Mouse (Mus musculus) cerebellum, adult (tissue): Measurements from ENCODE around the gene Gm20867.
"Not testable (repeated sequence)": the region's sequence is repeated elsewhere in the genome, so short reads cannot be mapped to it uniquely, and the experiment has no call there.

Experiments
- ATAC-seq: cut with Nextera tagmentation; 2 replicates; pipeline ENCODE4 v1.9.2; 2017; ENCODE audit warnings: mild to moderate bottlenecking, moderate library complexity, mixed read lengths; ENCODE audit not compliant: insufficient number of reproducible peaks, low FRiP score, low TSS enrichment

The Gm20867 gene

GRCm38 (mm10) chrY:77963104-77963503 is at the start of gene Gm20867:
Gene Gm20867 (minus strand): TSS chrY:77963204.
- not testable (repeated sequence) for ATAC-seq
